Mouse (Mus musculus): Measurements from ENCODE around the gene Usp39. TPM values are rescaled to one million over a fixed set of nuclear protein-coding genes. Genes with fewer than 3 reads are reported as not detected.

Gene Usp39
- polyA plus RNA-seq, 1 experiment from 2014 or later = 38.2 TPM

- H3K4me2 ChIP-seq = peak overlapping the region; percentile 84
- no peaks in the 10 kb centered on the region for H3K9me3 ChIP-seq
- 47% methylated on average over 6 of the region's 6 CpGs for WGBS
- peaks cover 20% of the 10 kb centered on the region for H3K36me3 ChIP-seq
- peak overlapping the region; percentile 95 for H3K4me3 ChIP-seq
- no peak overlapping the region for H3K27ac ChIP-seq
- H3K4me1 ChIP-seq = peaks cover 29% of the 10 kb centered on the region
- ATAC-seq (ENCODE audit: insufficient number of reproducible peaks, low FRiP score, low TSS enrichment, low read depth) = no peak
- H3K9ac ChIP-seq = no peak overlapping the region
- no peaks in the 10 kb centered on the region for H3K27me3 ChIP-seq
These were observed 649 bp upstream of the Usp39 start for GRCm38 (mm10) chr6:72345633-72346032.

GRCm38 (mm10) chr6:72344396-72345073 is 449 bp downstream of the Usp39 start:
- Histone ChIP-seq H3K4me2 (peak overlapping the region; percentile 84), H3K4me1 (peaks cover 29% of the 10 kb centered on the region), H3K27ac (peak overlapping the region; percentile 79), H3K9me3 (no peaks in the 10 kb centered on the region), H3K9ac (peak overlapping the region; percentile 83), H3K4me3 (peak overlapping the region; percentile 95), H3K36me3 (peaks cover 9% of the 10 kb centered on the region), H3K27me3 (no peaks in the 10 kb centered on the region)
- no peak for ATAC-seq (ENCODE audit: insufficient number of reproducible peaks, low FRiP score, low TSS enrichment, low read depth)
- under 1% methylated on average over 42 of the region's 42 CpGs for WGBS

- H3K36me3 ChIP-seq = peaks cover 38% of the 10 kb centered on the region
- H3K9ac ChIP-seq = no peak overlapping the region
- H3K27ac ChIP-seq = no peak overlapping the region
- H3K27me3 ChIP-seq = no peaks in the 10 kb centered on the region
- no peaks in the 10 kb centered on the region for H3K9me3 ChIP-seq
- no peak overlapping the region for H3K4me2 ChIP-seq
- ATAC-seq (ENCODE audit: insufficient number of reproducible peaks, low FRiP score, low TSS enrichment, low read depth) = no peak
- no peak overlapping the region for H3K4me3 ChIP-seq
- peaks cover 12% of the 10 kb centered on the region for H3K4me1 ChIP-seq
- WGBS = 62% methylated on average over 2 of the region's 2 CpGs
These were observed 4.5 kb downstream of the Usp39 start for GRCm38 (mm10) chr6:72340481-72340880.

DNA sequence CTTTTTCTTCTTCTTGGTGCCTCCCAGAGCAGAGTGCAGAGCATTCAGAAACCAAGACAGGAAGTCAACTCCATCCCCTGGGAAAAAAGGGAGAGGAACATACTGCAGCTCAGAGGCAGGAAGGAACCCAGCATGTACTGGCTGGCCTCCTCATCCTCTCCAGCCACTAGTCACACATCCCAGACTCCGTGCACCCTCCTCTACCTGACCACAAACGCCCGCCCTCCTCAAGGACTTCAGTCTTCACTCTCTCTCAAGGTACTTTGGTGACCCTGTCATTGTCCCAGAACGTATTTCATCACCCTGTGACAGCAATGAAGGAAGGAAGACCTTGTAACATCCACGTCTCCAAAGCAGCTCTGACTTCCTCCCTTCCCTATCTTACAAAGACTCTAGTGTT is 11.9 kb downstream of the Usp39 start:
- H3K27me3 ChIP-seq = no peaks in the 10 kb centered on the region
- H3K4me1 ChIP-seq = no peaks in the 10 kb centered on the region
- no peak overlapping the region for H3K9ac ChIP-seq
- no peaks in the 10 kb centered on the region for H3K9me3 ChIP-seq
- no peak overlapping the region for H3K4me2 ChIP-seq
- H3K36me3 ChIP-seq = peaks cover 87% of the 10 kb centered on the region
- H3K4me3 ChIP-seq = no peak overlapping the region
- H3K27ac ChIP-seq = no peak overlapping the region
- WGBS = 80% methylated on average over 5 of the region's 5 CpGs
- ATAC-seq (ENCODE audit: insufficient number of reproducible peaks, low FRiP score, low TSS enrichment, low read depth) = no peak

GRCm38 (mm10) chr6:72330133-72330532 is 14.9 kb downstream of the Usp39 start:
- no peak overlapping the region for H3K4me3 ChIP-seq
- H3K4me2 ChIP-seq = no peak overlapping the region
- H3K27me3 ChIP-seq = no peaks in the 10 kb centered on the region
- peaks cover 84% of the 10 kb centered on the region for H3K36me3 ChIP-seq
- no peak for ATAC-seq (ENCODE audit: insufficient number of reproducible peaks, low FRiP score, low TSS enrichment, low read depth)
- no peaks in the 10 kb centered on the region for H3K4me1 ChIP-seq
- H3K27ac ChIP-seq = no peak overlapping the region
- WGBS = 90% methylated on average over 4 of the region's 4 CpGs
- H3K9me3 ChIP-seq = no peaks in the 10 kb centered on the region
- no peak overlapping the region for H3K9ac ChIP-seq

DNA sequence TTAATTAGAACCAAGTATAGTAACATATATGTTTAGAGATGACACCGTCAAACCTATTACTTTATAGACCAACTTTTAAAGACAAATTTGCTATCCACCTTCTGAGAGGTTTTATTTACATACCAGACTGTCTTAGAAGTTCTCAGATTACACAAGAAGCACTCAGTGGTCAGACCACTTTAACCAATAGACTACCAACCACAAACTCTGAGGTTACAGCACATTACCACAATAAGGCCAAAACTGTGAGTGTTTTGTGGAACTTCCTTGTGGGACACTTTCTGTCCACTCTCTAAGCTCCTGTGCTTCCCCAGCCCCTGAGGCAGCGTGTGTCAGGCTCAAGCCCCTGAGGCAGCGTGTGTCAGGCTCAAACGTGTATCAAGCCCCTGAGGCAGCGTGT is 16.0 kb downstream of the Usp39 start:
- Histone ChIP-seq H3K4me1 (no peaks in the 10 kb centered on the region), H3K4me2 (no peak overlapping the region), H3K27me3 (no peaks in the 10 kb centered on the region), H3K9ac (no peak overlapping the region), H3K36me3 (peaks cover 84% of the 10 kb centered on the region), H3K4me3 (no peak overlapping the region), H3K9me3 (no peaks in the 10 kb centered on the region), H3K27ac (no peak overlapping the region)
- WGBS = 83% methylated on average over 5 of the region's 5 CpGs
- ATAC-seq (ENCODE audit: insufficient number of reproducible peaks, low FRiP score, low TSS enrichment, low read depth) = no peak

- WGBS = 78% methylated on average over 6 of the region's 6 CpGs
- H3K4me1 ChIP-seq = no peaks in the 10 kb centered on the region
These were observed 18.7 kb downstream of the Usp39 start for GRCm38 (mm10) chr6:72326274-72326673.

DNA sequence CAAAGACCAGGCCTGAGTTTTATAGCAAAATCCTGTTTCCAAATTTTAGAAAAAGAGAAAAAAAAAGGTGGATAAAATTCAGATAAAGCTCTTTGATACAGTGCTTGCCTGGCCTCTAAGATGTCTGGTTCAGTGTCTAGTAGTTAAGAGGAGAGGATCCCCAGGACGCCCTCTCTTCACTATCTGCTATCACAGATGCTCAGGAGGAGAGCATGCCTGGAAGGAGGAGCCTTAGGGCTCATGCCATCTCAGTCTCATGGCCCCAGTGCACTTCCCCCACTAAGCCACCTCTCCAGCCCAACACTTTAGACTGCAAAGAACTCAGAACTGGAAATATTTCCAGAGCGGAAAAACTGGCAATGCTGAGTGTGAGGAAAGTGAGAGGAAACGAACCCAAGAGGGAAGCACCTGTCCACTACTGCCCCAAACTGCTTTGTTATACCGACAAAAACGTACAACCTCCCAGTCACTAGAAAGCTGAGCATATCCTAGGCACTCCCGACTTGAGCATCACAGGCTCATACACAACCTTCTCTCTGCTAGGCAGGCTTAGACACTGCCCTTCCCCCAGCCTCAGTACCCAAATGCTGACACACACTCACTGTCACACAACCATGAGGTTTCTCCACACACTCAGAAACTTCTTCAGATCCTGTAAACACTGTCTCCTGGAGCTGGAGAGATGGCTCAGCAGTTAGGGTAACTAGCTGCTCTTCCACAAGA is 21.0 kb downstream of the Usp39 start:
- no peaks in the 10 kb centered on the region for H3K27me3 ChIP-seq
- no peak for ATAC-seq (ENCODE audit: insufficient number of reproducible peaks, low FRiP score, low TSS enrichment, low read depth)
- 90% methylated on average over 6 of the region's 6 CpGs for WGBS
- no peak overlapping the region for H3K4me3 ChIP-seq
- no peak overlapping the region for H3K27ac ChIP-seq
- H3K9ac ChIP-seq = no peak overlapping the region
- no peaks in the 10 kb centered on the region for H3K9me3 ChIP-seq
- H3K4me2 ChIP-seq = no peak overlapping the region
- H3K36me3 ChIP-seq = peaks cover 93% of the 10 kb centered on the region
- no peaks in the 10 kb centered on the region for H3K4me1 ChIP-seq

More at GRCm38 (mm10) chr6:72326274-72326673, 18.7 kb downstream of the Usp39 start:
- Histone ChIP-seq H3K27me3 (no peaks in the 10 kb centered on the region), H3K9me3 (no peaks in the 10 kb centered on the region), H3K36me3 (peaks cover 88% of the 10 kb centered on the region), H3K9ac (no peak overlapping the region), H3K4me2 (no peak overlapping the region), H3K27ac (no peak overlapping the region), H3K4me3 (no peak overlapping the region)
- no peak for ATAC-seq (ENCODE audit: insufficient number of reproducible peaks, low FRiP score, low TSS enrichment, low read depth)

DNA sequence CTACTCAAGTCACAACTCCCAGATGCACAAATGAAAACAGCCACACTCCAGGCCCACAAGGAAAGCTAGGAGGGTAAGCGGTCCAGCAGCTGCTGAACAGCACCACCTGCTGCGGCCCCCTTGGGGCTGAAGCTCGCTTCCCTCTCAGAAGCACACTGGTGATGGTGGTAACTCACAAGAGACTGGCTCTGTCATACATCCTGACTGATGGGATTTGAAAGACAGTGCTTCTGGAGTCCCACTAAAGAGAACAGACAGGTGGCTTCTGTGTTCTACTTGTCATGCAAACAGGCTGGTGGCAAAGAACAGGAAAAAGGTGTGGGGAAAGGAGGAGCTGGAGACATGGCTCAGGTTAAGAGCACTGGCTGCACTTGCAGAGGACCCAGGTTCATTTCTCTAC is 22.0 kb downstream of the Usp39 start:
- no peak overlapping the region for H3K27ac ChIP-seq
- no peaks in the 10 kb centered on the region for H3K9me3 ChIP-seq
- no peak overlapping the region for H3K4me2 ChIP-seq
- peaks cover 94% of the 10 kb centered on the region for H3K36me3 ChIP-seq
- no peaks in the 10 kb centered on the region for H3K4me1 ChIP-seq
- H3K27me3 ChIP-seq = no peaks in the 10 kb centered on the region
- WGBS = 91% methylated on average over 3 of the region's 3 CpGs
- H3K4me3 ChIP-seq = no peak overlapping the region
- ATAC-seq (ENCODE audit: insufficient number of reproducible peaks, low FRiP score, low TSS enrichment, low read depth) = no peak
- no peak overlapping the region for H3K9ac ChIP-seq

- Histone ChIP-seq H3K27ac (no peak overlapping the region), H3K36me3 (peaks cover 82% of the 10 kb centered on the region), H3K4me3 (no peak overlapping the region), H3K27me3 (no peaks in the 10 kb centered on the region), H3K9me3 (no peaks in the 10 kb centered on the region), H3K4me1 (no peaks in the 10 kb centered on the region), H3K9ac (no peak overlapping the region), H3K4me2 (no peak overlapping the region)
- ATAC-seq (ENCODE audit: insufficient number of reproducible peaks, low FRiP score, low TSS enrichment, low read depth) = no peak
- 79% methylated on average over 11 of the region's 11 CpGs for WGBS
These were observed 26.0 kb downstream of the Usp39 start for GRCm38 (mm10) chr6:72319019-72319418.

DNA sequence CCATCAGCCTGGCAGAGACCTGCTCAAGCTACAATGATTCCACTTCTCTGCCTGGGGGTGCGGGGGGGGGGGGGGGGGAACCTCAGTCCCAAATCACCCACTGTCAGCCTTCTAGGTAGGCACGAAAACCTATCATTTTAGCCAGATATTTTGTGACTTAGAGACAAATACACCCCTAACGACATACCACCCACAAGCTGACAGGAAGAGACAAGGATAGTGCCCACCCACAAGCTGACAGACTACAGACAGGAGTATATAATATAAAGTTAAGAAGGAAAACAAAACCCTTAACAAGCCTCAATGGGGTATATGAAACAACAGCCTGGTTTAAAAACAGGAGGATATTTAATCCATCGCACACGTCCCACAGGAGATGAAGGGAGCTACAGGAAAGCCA is 26.5 kb downstream of the Usp39 start:
- Histone ChIP-seq H3K9ac (no peak overlapping the region), H3K4me2 (no peak overlapping the region), H3K27me3 (no peaks in the 10 kb centered on the region), H3K4me3 (no peak overlapping the region), H3K4me1 (no peaks in the 10 kb centered on the region), H3K9me3 (no peaks in the 10 kb centered on the region), H3K27ac (no peak overlapping the region), H3K36me3 (peaks cover 77% of the 10 kb centered on the region)
- 77% methylated on average over 5 of the region's 5 CpGs for WGBS
- no peak for ATAC-seq (ENCODE audit: insufficient number of reproducible peaks, low FRiP score, low TSS enrichment, low read depth)

GRCm38 (mm10) chr6:72316044-72316443 is 28.9 kb downstream of the Usp39 start:
- no peaks in the 10 kb centered on the region for H3K27me3 ChIP-seq
- 58% methylated on average over 1 of the region's 1 CpGs for WGBS
- no peak overlapping the region for H3K4me3 ChIP-seq
- no peak overlapping the region for H3K4me2 ChIP-seq
- peaks cover 64% of the 10 kb centered on the region for H3K36me3 ChIP-seq
- no peaks in the 10 kb centered on the region for H3K4me1 ChIP-seq
- H3K9me3 ChIP-seq = no peaks in the 10 kb centered on the region
- no peak for ATAC-seq (ENCODE audit: insufficient number of reproducible peaks, low FRiP score, low TSS enrichment, low read depth)
- no peak overlapping the region for H3K27ac ChIP-seq
- no peak overlapping the region for H3K9ac ChIP-seq
